Mouse (Mus musculus) megakaryocyte, embryonic 14.5 days (primary cell): ENCODE measurements at regions not wholly inside any gene's neighbourhood (a gene's known extent, or its start where the extent isn't known, plus 50 kb on each side); places are given as distances from the start of the nearest gene placed in this dataset.

Experiments used
- FLI1 ChIP-seq: IDR thresholded peaks from 2 replicates; pipeline ENCODE4 v1.6.1; 2012; ENCODE audit warnings: low read length, inconsistent platforms, mixed read lengths
- GATA1 ChIP-seq: IDR thresholded peaks from 3 replicates; pipeline ENCODE4 v1.6.1; 2012; ENCODE audit warnings: mixed read lengths, low read length, inconsistent platforms, borderline replicate concordance

DNA sequence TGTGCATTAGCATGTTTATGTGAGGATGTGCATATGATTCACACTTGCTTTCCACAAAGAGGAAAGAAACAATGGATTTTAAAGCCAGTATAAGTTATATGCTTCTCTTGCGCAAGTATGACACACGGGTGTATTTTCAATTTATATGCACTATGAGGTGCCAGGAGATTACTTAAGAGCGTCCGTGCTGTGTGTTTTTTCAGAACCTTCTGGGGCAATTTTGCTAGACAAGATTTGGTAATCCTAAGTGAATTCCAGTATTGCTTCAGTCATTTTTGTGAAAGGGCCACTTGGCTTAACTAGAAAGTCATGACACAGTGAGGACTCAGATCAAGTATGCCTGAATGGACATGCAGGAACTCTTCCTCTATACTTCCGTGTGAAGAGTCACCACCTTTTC is 511.5 kb downstream of the Fgf9 start:
- TF ChIP-seq GATA1 (no peak), FLI1 (no peak)
